Mouse (Mus musculus) liver, adult 2 months (tissue): ENCODE measurements around the gene Krt75.

Source experiments
- CTCF ChIP-seq: fragments of 200-500 bp; IDR thresholded peaks from 2 replicates; pipeline ENCODE4 v1.5.1; 2011; ENCODE audit warnings: low read depth, low read length, control low read depth
- POLR2A ChIP-seq: fragments of 200-500 bp; IDR thresholded peaks from 2 replicates; pipeline ENCODE4 v1.6.1; 2011; ENCODE audit warnings: low read length, control low read depth; ENCODE audit not compliant: insufficient read depth; ENCODE audit errors: extremely low read depth

DNA sequence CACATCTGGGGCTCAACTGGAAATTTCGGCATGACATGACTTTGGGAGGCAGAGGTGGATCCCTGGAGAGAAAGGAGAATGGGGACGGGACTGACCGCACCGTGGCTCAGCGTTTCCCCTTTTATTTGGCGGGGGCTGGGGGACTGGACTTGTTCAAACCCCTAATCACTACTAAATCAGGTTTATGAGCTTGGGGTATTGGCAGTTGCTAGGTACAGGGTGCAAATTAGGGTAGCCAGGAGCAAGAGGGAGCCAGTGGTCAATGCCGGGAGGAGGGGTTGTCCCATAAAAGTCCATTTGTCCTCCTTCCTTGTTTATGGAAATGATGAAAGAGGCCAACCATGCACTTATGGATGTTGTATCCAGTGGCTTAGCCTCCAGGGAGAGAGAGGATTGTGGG is 23.1 kb downstream of the Krt75 start, which contains the start of gene Krt82:
- TF ChIP-seq POLR2A (no peak), CTCF (no peak)
